ENCODE assay signal across 8 mouse cellular contexts in the genomic region with DNA sequence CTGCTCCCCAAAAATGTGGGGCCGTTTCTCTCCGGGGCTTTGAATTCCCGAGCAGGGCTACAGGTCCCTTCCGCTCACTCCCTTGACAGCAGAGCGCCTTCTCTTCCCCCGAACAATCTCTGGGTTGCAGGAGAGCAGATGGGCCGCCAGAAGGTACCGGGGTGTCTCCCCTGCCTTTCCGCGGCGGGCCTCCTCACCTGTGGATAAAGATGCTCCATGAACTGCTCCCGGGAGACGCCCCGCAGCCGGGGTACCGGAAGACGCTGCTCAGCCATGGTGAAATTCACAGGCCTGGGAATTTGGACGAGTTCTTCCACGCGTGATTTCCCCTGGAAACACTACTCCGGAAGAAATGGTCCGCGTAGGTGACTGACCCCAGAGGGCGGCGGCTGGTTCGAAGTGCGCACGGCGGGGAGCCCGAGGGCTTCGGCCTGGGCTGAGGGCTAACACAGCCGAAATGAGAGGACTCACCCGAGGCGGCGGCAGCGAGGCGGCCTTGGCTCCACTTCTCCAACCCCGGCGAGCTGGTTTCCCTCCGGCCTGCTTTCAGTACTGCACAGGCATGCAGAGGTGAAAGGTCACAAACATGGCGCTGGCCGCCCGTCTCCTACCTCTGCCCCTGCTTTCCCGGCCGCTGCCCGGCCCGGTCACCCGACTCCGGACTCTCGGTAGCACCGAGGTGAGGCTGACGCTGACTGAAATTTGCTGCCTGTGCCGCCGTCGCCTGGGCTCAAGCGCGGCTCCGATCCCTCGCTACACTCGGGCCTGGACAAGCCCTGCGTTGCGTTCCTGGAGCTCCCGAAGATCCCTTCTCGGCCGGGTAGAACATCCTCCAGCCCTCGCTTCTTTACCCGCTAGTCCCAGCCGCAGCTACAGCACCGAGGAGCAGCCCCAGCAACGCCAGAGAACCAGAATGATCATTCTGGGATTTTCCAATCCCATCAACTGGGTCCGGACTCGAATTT. TPM values are rescaled to one million over a fixed set of nuclear protein-coding genes. Genes with fewer than 3 reads are reported as not detected.
DNase-seq lines count a peak whose midpoint lies in the region; ATAC-seq lines count a peak whose summit lies in the region.

A gene (plus strand): TSS at position 142 of the 965 bp plus-strand sequence.
A gene (minus strand): TSS at position 915 of the 965 bp plus-strand sequence.

- H3K27me3 ChIP-seq in intestine, embryonic 14.5 days (replicated peaks; ENCODE audit: control insufficient read depth, insufficient read depth, low read length) = no peaks in the 10 kb centered on the region

- intact Hi-C loops in gastrocnemius, postnatal 14 days (cut with DNase I; ENCODE audit: low total_unique reads) = no loop called here
- intact Hi-C loops in left cerebral cortex, postnatal 14 days (cut with DNase I) = no loop called here

- under 1% methylated on average over 72 of the region's 72 CpGs for WGBS in intestine, embryonic 14.5 days

- DNase-seq in adrenal gland, adult (ENCODE audit: inconsistent age in 2 of 2, low spot score in 1 of 2) = peak; percentile 86 to 96
- peak; percentile 86 for DNase-seq in embryo, embryonic 10 days (ENCODE audit: low spot score)
- peak; percentile 78 for DNase-seq in gastrocnemius, postnatal 14 days
- DNase-seq in intestine, embryonic 14.5 days (ENCODE audit: low spot score) = peak; percentile 97
- peak; percentile 79 to 82 for DNase-seq in left cerebral cortex, postnatal 14 days (ENCODE audit: low spot score in 2 of 2)
- DNase-seq in right cerebral cortex, postnatal 14 days = peak; percentile 78
- DNase-seq in urinary bladder, postnatal 25 days (ENCODE audit: low spot score) = peak; percentile 79

- H3K36me3 ChIP-seq in intestine, embryonic 14.5 days (ENCODE audit: control insufficient read depth, insufficient read depth, low read length) = peaks cover 11% of the 10 kb centered on the region

- H3K9ac ChIP-seq in intestine, embryonic 14.5 days (ENCODE audit: low read length) = peak within 1 kb of the TSS; percentile 93

- peak within 1 kb of the TSS; percentile 86 for H3K4me2 ChIP-seq in intestine, embryonic 14.5 days (ENCODE audit: low read length)

- peak within 1 kb of the TSS; percentile 93 for H3K27ac ChIP-seq in intestine, embryonic 14.5 days (ENCODE audit: low read depth)

- no peaks in the 10 kb centered on the region for H3K9me3 ChIP-seq in intestine, embryonic 14.5 days (ENCODE audit: control insufficient read depth, low read length)

- peaks cover 22% of the 10 kb centered on the region for H3K4me1 ChIP-seq in intestine, embryonic 14.5 days (replicated peaks; ENCODE audit: control insufficient read depth, insufficient read depth, low read length)

- peak; percentile 93 for ATAC-seq in intestine, embryonic 14.5 days (replicated peaks; ENCODE audit: low FRiP score, low TSS enrichment, low read depth)
- ATAC-seq in megakaryocyte-erythroid progenitor cell, adult 5-6 weeks (replicated peaks; ENCODE audit: low FRiP score, low TSS enrichment, poor library complexity, severe bottlenecking) = peak; percentile 91

- peak within 1 kb of the TSS; percentile 93 for H3K4me3 ChIP-seq in intestine, embryonic 14.5 days (ENCODE audit: low read depth, low read length)

RNA-seq across cellular contexts. Expression of the first gene that starts in this region (rescaled TPM):
- 1 to 10 TPM; 7.1 to 8.3 TPM for total RNA-seq in gastrocnemius, postnatal 14 days (2021)
- polyA plus RNA-seq in intestine, embryonic 14.5 days (2014; fragmentation: Nextera tagmentation; extraction: Ambion mirVana) = 17.8 and 18.1 TPM in 2 replicates
- total RNA-seq in left cerebral cortex, postnatal 14 days (2021) = 10 to 100 TPM; 10.2 to 10.4 TPM
- 7.5 and 9.5 TPM in 2 replicates for total RNA-seq in megakaryocyte-erythroid progenitor cell, adult 5-6 weeks (2014; fragmentation: Nextera tagmentation)
- total RNA-seq in megakaryocyte-erythroid progenitor cell, adult 5-6 weeks (2017) = 11.5 and 17.2 TPM in 2 replicates

RNA-seq across cellular contexts. Expression of the second gene that starts in this region (rescaled TPM):
- 1 to 10 TPM; 3.7 to 4.0 TPM for total RNA-seq in gastrocnemius, postnatal 14 days (2021)
- 25.7 and 27.3 TPM in 2 replicates for polyA plus RNA-seq in intestine, embryonic 14.5 days (2014; fragmentation: Nextera tagmentation; extraction: Ambion mirVana)
- total RNA-seq in left cerebral cortex, postnatal 14 days (2021) = 10 to 100 TPM; 19.1 to 21.4 TPM
- total RNA-seq in megakaryocyte-erythroid progenitor cell, adult 5-6 weeks (2014; fragmentation: Nextera tagmentation) = 31.2 and 31.9 TPM in 2 replicates
- 22.0 and 27.5 TPM in 2 replicates for total RNA-seq in megakaryocyte-erythroid progenitor cell, adult 5-6 weeks (2017)

Comparison
In these comparisons a context has a peak if more than half of its experiments do, and no peak if none do; other contexts are left out.
1. Peak in every context shown above with its lines: DNase-seq, ATAC-seq, H3K4me3 ChIP-seq and H3K27ac ChIP-seq.
2. RNA of the second gene that starts in this region (total RNA-seq): 22.0 to 31.9 TPM in megakaryocyte-erythroid progenitor cell, adult 5-6 weeks and 19.1 to 21.4 TPM in left cerebral cortex, postnatal 14 days; 3.7 to 4.0 TPM in gastrocnemius, postnatal 14 days; every median in the first group is over 4 times any median in the second.